In the genomic region with DNA sequence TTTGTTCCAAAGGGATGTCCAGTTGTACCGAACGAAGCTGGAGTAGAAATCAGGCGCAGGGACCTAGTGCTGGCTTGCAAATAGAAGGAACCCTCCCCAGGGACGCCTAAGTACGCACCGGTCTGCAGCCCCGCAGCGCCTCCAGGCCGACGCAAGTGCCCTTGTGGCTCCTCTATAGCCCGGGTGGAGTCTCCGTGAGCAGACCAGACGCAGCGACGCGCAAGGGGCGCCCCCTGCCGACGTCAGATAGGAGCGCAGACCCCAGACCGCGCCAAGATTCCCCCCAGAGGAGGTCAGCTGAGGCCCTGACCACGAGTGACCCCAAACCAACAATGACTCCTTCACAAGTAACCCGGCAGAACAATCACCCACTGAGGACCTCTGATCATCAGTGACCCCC, we compare ENCODE assay signal across 9 mouse cellular contexts.
DNase-seq lines count a peak whose midpoint lies in the region; ATAC-seq and TF ChIP-seq lines count a peak whose summit lies in the region.
"Had no signal": no experiment of that assay in that cellular context is flagged by ENCODE, and none has a peak within 500 bp of the region (broad histone marks: within the 10 kb centered on the region; RNA-seq: fewer than 3 reads in every experiment).

No protein-coding gene starts in this region.

- ATAC-seq in embryonic facial prominence, embryonic 13.5 days (ENCODE audit: insufficient number of reproducible peaks, insufficient read depth, low FRiP score, low TSS enrichment, low read depth), result no peak
- peak; percentile 43; the same call in 1 of the 2 replicates for ATAC-seq in heart, embryonic 16.5 days (replicated peaks; ENCODE audit: extremely low read depth, insufficient read depth, low FRiP score)

- H3K4me3 ChIP-seq in embryonic facial prominence, embryonic 13.5 days, result peak overlapping the region; percentile 20; the same call in 1 of the 2 replicates
- H3K4me3 ChIP-seq in heart, embryonic 16.5 days (ENCODE audit: low read length), result no peak overlapping the region
- H3K4me3 ChIP-seq in lung, adult 2 months (replicated peaks; ENCODE audit: extremely low read depth, low read depth, low read length), result no peak overlapping the region
- H3K4me3 ChIP-seq: erythroblast, embryonic 14.5 days had no signal

- peak overlapping the region; percentile 48 for H3K4me2 ChIP-seq in embryonic facial prominence, embryonic 13.5 days
- H3K4me2 ChIP-seq in heart, embryonic 16.5 days (ENCODE audit: low read depth, low read length), result no peak overlapping the region

- WGBS in embryonic facial prominence, embryonic 13.5 days, result under 1% methylated on average over 24 of the region's 24 CpGs
- under 1% methylated on average over 24 of the region's 24 CpGs for WGBS in heart, embryonic 16.5 days
- 2% methylated on average over 24 of the region's 24 CpGs for WGBS in lung, adult 2 months

- DNase-seq in B cell, adult 2 months, result peak; percentile 29 to 33
- peak; percentile 76 to 81 for DNase-seq in adrenal gland, postnatal 36 days
- DNase-seq in kidney, postnatal 14 days, result peak; percentile 79
- DNase-seq in lung, adult 2 months, result peak; percentile 41
- DNase-seq in ovary, postnatal 10 days (ENCODE audit: low spot score), result peak; percentile 36
- DNase-seq in urinary bladder, postnatal 25 days (ENCODE audit: low spot score), result peak; percentile 67

- H3K9me3 ChIP-seq in embryonic facial prominence, embryonic 13.5 days, result no peaks in the 10 kb centered on the region
- H3K9me3 ChIP-seq in heart, embryonic 16.5 days (replicated peaks; ENCODE audit: control insufficient read depth, low read length), result no peaks in the 10 kb centered on the region

- H3K9ac ChIP-seq in embryonic facial prominence, embryonic 13.5 days, result no peak overlapping the region
- no peak overlapping the region for H3K9ac ChIP-seq in heart, embryonic 16.5 days (ENCODE audit: low read length)

- H3K27me3 ChIP-seq in embryonic facial prominence, embryonic 13.5 days, result peaks cover 80% of the 10 kb centered on the region
- peaks cover 72% of the 10 kb centered on the region for H3K27me3 ChIP-seq in heart, embryonic 16.5 days (ENCODE audit: control insufficient read depth, insufficient read depth, low read length)

- no peak for TF ChIP-seq POLR2A in lung, adult 2 months (IDR thresholded peaks at IDR 0.05; ENCODE audit: borderline replicate concordance, extremely low read depth, low read depth, low read length)

- TF ChIP-seq CTCF in lung, adult 2 months (IDR thresholded peaks at IDR 0.05; ENCODE audit: insufficient read depth, low read length), result peak; percentile 25; the same call in 1 of the 2 replicates

- peaks cover 21% of the 10 kb centered on the region for H3K4me1 ChIP-seq in embryonic facial prominence, embryonic 13.5 days
- no peaks in the 10 kb centered on the region for H3K4me1 ChIP-seq in heart, embryonic 16.5 days (ENCODE audit: control insufficient read depth, insufficient read depth, low read length)
- no peaks in the 10 kb centered on the region for H3K4me1 ChIP-seq in lung, adult 2 months (ENCODE audit: control insufficient read depth, insufficient read depth, low read length)

- H3K27ac ChIP-seq in embryonic facial prominence, embryonic 13.5 days, result no peak overlapping the region
- H3K27ac ChIP-seq in heart, embryonic 16.5 days (ENCODE audit: low read length), result no peak overlapping the region

- no peaks in the 10 kb centered on the region for H3K36me3 ChIP-seq in embryonic facial prominence, embryonic 13.5 days
- no peaks in the 10 kb centered on the region for H3K36me3 ChIP-seq in heart, embryonic 16.5 days (ENCODE audit: control insufficient read depth, insufficient read depth)
